23 mouse cellular contexts compared by ENCODE assay signal in the genomic region with DNA sequence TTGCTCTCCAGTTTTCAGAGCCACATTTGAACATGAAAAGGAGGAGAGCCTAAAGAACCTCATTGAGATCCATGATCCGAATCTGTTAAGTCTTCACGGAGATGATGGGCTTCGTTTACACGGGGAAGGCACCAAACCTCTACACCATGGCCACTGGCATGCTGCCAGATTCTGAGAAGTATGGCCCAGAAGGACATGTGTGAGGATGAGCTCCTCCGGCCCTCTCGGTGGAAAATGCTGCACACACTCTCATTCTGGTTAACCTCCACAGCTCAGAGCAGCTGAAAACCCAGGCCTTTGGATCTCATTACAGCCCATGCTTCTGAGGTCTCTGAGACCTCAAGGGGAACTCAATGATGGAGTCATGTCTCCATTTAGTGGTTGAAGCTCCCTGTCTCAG.
"Had no signal": no experiment of that assay in that cellular context is flagged by ENCODE, and none has a peak within 500 bp of the region (broad histone marks: within the 10 kb centered on the region; RNA-seq: fewer than 3 reads in every experiment).

No protein-coding gene starts in this region.

- H3K9me3 ChIP-seq: heart, embryonic 13.5 days; heart, embryonic 15.5 days; hindbrain, embryonic 13.5 days; hindbrain, embryonic 15.5 days; kidney, embryonic 15.5 days; limb, embryonic 12.5 days; liver, embryonic 12.5 days had no signal

- ATAC-seq: forebrain, postnatal 0 days; hindbrain, postnatal 0 days; intestine, embryonic 16.5 days; liver, embryonic 12.5 days had no signal

- H3K4me2 ChIP-seq: heart, embryonic 11.5 days; heart, embryonic 13.5 days; heart, embryonic 15.5 days; hindbrain, embryonic 13.5 days; hindbrain, embryonic 15.5 days; kidney, embryonic 15.5 days; limb, embryonic 12.5 days; liver, embryonic 12.5 days had no signal

- H3K27ac ChIP-seq: heart, adult 2 months; heart, embryonic 13.5 days; heart, embryonic 15.5 days; hindbrain, embryonic 13.5 days; hindbrain, embryonic 15.5 days; hindbrain, postnatal 0 days; kidney, embryonic 15.5 days; limb, embryonic 12.5 days; liver, embryonic 12.5 days; liver, embryonic 14.5 days had no signal

- H3K27me3 ChIP-seq: heart, embryonic 13.5 days; heart, embryonic 15.5 days; hindbrain, embryonic 13.5 days; hindbrain, embryonic 15.5 days; kidney, embryonic 15.5 days; limb, embryonic 12.5 days; liver, embryonic 12.5 days had no signal

- DNase-seq: forebrain, postnatal 0 days; gastrocnemius, postnatal 25 days; heart, adult 2 months; heart, postnatal 14 days; heart, postnatal 36 days; kidney, adult 11 months; kidney, adult 2 months; kidney, adult 9 months; kidney, postnatal 14 days; kidney, postnatal 36 days; layer of hippocampus, adult 9-11 months; layer of hippocampus, postnatal 36 days had no signal

- H3K36me3 ChIP-seq: heart, embryonic 13.5 days; heart, embryonic 15.5 days; hindbrain, embryonic 13.5 days; hindbrain, embryonic 15.5 days; kidney, embryonic 15.5 days; limb, embryonic 12.5 days; liver, embryonic 12.5 days had no signal

- H3K4me1 ChIP-seq: heart, embryonic 13.5 days; heart, embryonic 15.5 days; hindbrain, embryonic 13.5 days; hindbrain, embryonic 15.5 days; kidney, embryonic 15.5 days; limb, embryonic 12.5 days; liver, embryonic 12.5 days had no signal

- H3K9ac ChIP-seq: forebrain, postnatal 0 days; heart, embryonic 13.5 days; heart, embryonic 15.5 days; hindbrain, embryonic 13.5 days; hindbrain, embryonic 15.5 days; kidney, embryonic 15.5 days; limb, embryonic 12.5 days; liver, embryonic 12.5 days; liver, embryonic 14.5 days had no signal

- H3K4me3 ChIP-seq: heart, adult 2 months; heart, embryonic 13.5 days; heart, embryonic 15.5 days; hindbrain, embryonic 13.5 days; hindbrain, embryonic 15.5 days; kidney, embryonic 15.5 days; limb, embryonic 12.5 days; liver, embryonic 12.5 days had no signal
